Mouse (Mus musculus): ENCODE measurements around the gene Herpud2.
"Not testable (repeated sequence)": the region's sequence is repeated elsewhere in the genome, so short reads cannot be mapped to it uniquely, and the experiment has no call there.

Gene Herpud2

DNA sequence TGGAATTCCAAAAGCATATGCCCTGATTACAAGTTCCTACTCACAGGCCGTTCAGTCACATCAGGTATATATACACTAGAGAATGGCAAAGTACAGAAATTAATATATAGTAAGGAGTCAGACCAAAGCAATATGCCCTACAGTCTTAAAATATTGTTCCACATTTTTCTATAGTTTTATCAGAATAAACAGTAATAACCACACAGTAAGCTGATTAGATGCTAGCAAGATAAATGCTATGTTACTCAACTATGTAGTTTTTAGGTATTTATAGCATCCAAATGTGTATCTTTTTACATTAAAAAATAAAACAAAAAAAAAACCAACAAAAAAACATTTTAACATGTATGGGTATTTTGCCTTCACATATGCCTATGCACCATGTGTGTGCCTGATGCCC, 5.7 kb downstream of the Herpud2 start:
- DNase-seq (ENCODE audit: low spot score in 2 of 2) = no peak

DNA sequence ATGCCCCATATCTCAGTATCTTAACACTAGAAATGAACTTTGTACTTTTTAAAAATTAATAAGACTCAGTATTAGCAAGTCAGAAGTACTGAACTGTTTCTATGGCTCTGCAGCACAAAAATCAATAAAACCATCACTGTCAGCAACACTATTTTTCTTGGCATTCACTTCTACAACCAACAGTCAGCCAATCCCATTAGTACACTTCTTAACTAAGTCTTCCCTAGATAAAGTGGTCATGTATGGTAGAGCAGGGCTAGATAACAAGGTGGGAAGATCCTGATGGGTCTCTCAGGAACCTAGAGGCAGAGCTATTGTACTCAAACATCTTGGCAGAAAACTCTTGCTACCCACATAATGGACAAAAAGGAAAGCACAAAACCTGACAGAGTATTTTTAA, 7.7 kb downstream of the Herpud2 start:
- no peak for DNase-seq (ENCODE audit: low spot score in 2 of 2)

DNA sequence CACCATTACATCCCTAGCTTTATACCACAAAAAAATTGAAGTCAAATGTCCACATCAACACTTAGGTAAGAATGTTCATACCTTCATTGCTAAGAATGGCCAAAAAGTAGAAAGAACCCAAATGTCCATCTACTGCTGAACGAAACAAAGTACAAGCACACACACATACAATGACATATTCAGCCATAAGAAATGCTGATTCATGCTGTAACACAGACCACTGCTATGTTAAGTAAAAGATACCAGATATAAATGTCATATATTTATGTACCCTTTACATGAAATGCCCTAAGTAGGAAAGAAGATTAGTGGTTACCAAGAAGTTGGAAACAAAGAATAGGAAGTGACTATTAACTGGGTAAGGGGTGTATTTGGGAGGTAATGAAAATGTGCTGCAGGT, 8.6 kb downstream of the Herpud2 start:
- DNase-seq (ENCODE audit: low spot score in 2 of 2) = no peak

DNA sequence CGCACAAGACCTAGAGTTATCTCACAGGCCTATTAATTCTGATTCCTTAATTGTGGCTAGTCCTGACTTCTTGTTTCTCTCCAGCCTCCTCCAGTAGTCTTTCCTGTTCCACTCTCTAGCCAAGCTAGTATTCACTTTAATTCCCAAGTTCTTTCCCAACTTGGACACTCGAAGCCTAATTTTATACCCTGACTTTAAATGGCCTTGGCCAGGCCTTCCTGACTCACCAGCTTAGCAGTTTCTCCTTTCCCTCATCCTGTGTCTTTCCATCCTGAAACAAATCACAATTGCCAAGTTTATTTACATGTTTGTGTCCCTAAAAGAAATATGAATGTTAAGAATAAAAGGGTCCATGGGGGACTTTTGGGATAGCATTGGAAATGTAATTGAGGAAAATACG, 9.6 kb downstream of the Herpud2 start:
- DNase-seq (ENCODE audit: low spot score in 2 of 2) = no peak

DNA sequence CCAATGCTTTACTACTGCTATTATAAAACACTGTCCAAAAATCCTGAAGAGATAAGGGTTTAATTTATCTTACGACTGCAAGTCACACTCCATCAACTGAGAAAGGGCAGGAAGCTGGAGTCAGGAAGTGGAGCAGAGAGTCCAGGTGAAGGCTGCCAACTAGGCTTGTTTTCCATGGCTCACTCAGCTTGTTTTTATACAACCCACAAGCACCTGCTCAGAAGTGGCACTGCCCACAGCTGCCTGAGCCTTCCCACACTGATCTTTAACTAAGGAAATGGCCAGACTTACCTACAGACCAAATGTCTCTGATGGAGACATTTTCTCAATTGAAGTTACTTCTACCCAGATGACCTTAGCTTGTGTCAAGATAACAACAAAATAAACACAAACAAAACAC, 11.3 kb downstream of the Herpud2 start:
- DNase-seq (ENCODE audit: low spot score in 2 of 2) = no peak

DNA sequence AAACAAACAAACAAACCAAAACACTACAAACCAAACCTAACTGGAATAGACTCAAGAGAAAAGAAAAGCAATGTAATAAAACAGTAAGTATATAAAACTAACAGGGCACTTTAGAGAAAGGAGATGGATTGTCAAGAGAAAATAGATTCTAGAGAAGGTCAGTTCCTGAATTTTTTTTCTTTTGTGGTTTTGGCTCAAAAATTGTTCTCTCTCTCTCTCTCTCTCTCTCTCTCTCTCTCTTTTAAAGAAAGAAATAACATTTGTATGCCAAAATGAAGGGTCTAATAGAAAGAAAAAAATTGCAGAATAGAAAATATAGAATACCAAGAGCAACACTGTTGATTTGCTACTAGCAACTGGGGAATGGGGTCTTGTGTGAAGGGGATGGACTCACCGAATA, 12.7 kb downstream of the Herpud2 start:
- no peak for DNase-seq (ENCODE audit: low spot score in 2 of 2)

DNA sequence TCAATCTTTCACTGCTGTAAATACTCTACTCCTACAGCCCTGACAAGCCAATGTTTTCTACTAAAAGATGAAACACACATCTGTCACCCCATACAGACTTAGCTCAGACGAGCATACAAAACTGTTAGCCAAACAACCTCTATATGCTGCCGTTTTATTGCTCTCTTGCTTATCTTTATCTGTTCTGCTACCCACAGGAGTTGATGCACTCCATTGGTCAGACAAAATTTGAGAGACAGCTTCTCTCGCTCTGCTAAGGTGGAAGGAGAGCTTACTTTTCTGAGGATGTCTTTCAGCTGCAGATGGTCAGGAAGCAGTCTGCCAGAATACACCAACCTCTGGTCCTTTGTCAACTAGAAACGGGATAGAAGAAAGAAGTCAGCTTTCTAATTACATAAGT, 18.7 kb downstream of the Herpud2 start:
- no peak for DNase-seq (ENCODE audit: low spot score in 2 of 2)

DNA sequence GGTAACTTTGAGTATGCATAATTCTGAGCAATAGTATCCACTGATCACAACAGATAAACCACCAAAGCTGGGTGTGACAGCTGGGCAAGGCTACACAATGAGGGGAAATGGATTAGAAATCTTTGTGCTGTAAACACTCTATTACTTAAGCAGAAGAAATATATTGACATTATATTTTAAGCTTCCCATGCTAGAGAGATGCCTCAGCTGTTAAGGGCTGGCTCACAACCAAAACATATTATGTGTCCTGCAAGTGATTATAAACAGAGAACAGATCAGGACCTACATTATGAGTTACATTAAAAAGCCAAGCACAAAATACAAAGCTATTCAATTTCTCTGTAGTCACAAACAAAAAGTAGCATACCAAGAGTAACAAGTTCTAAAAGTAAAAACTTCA, 19.4 kb downstream of the Herpud2 start:
- DNase-seq (ENCODE audit: low spot score in 2 of 2) = no peak

DNA sequence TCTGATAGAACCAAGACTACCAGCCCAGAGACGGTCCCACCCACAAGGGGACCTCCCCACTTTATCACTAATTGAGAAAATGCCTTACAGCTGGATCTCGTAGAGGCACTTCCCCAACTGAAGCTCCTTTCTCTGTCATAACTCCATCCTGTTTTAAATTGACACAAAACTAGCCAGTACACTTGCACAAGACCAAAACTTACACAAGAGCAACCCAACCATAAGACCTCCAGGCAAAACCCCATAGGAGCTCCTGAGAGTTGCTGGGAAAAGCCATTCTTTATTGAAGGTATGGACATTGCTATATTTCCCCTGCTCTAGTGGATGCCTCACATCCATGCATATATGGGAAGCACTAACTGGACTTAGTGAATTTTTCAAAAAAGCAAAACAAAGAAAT, 27.6 kb downstream of the Herpud2 start:
- DNase-seq (ENCODE audit: low spot score in 2 of 2) = no peak

DNA sequence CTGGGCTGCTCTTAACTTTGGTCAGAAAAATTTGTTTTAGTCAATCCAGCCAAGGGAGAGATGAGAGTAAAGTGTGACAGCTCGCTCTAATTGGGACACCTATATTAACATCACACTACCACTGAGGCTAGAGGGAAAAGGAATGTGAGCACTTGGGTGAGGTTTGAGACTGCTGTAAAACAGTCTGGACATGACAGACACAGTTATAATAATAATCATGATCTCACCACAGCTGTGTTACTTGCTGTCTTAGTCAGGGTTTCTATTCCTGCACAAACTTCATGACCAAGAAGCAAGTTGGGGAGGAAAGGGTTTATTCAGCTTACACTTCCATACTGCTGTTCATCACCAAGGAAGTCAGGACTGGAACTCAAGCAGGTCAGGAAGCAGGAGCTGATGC, 28.0 kb downstream of the Herpud2 start:
- not testable (repeated sequence) for DNase-seq (ENCODE audit: low spot score in 2 of 2)

DNA sequence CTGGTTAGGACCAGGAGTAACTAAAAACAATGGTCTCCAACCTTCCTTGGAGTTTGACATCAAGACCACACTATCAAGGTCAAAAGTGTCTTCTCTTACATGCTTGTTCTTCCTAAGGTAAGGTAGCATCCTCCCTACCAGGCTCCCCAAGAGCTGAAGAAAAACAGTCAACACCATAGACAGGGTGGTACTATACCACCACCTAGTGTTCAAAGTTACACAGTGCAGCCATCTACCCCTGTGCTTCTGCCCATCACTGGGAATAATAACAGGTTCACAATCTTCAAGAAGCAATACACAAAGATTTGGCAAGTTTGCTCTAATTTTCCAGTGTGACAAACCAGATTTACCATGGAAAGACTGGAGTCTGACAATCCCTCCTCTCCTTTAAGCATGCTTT, 47.0 kb downstream of the Herpud2 start:
- peak in 1 of 2 experiments; percentile 15 for DNase-seq (ENCODE audit: low spot score in 2 of 2)

DNA sequence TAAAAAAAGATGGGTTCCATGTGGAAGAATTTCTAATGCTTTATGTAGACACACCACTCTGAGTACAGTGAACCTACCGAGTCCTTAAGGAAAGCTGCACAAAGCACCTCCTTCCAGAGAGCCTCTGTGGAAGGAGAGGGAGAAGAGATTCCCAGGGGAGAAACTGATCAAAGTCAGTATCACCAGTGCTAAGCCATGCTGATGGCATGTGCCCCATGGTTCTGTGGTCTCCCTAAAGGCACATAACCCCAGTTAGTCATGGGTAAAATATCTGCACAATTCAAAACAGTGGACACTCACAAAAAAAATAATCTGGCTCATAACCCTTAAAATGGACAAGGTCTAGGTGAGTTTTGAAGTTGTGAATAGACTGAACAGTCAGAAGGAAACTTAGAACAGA, 48.7 kb downstream of the Herpud2 start:
- DNase-seq (ENCODE audit: low spot score in 2 of 2) = no peak

DNA sequence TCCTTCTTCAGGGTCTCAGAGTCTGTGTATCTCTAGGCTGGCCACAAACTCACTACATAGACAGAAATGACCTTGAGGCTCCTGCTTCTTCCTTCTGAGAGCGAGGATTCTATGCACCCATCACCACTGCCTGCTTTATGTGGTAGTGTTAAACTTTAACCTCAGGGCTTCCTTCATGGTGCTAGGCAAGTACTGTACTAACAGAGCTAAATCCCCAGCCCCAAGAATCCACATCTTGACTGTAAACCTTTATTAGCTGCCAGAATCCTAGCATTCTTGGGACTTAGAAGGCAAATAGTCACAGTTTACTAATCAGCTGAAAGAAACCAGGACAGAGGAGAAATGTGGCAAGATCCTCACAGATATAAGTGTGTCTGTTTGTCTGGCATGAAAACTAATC, 60.8 kb downstream of the Herpud2 start:
- DNase-seq (ENCODE audit: low spot score in 2 of 2) = no peak

DNA sequence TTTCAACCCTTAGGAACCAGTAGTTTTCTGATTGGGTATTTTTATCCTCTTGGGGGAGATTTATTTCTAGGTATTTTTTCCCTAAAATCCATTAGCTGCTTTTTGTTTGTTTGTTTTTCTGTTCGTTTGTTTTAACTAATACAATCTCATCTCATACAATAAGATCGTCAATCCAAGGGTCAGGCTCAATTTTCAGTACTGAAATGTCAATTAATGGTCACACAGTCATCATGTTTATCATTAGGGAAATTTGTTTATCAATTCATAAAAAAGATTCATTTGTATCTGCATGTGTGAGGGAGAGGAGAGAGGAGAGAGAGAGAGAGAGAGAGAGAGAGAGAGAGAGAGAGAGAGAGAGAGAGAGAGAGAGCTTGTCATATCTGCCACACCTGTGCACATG, 62.5 kb downstream of the Herpud2 start, which contains the start of gene Gm10181:
Gene Gm10181, plus strand, starts transcription at position 301 of the 400 bp plus-strand sequence.
- no peak for DNase-seq (ENCODE audit: low spot score in 2 of 2)

DNA sequence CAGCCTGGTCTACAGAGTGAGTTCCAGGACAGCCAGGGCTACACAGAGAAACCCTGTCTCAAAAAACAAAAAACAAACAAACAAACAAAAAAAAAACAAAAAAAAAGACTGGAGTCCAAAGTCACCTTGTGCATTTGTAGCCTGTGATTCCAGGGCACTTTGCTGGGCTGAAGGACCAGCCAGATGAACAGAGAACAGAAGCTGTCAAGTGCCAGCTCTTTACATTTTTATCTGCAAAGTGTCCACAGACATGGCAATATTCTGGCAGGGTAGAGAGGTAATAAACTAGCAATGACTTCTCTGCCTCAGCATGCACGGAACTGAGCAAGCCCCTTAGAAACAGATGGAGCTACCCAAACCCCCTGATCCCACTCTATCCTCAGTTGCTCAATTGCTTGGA, 75.1 kb downstream of the Herpud2 start:
- no peak for DNase-seq (ENCODE audit: low spot score in 2 of 2)

DNA sequence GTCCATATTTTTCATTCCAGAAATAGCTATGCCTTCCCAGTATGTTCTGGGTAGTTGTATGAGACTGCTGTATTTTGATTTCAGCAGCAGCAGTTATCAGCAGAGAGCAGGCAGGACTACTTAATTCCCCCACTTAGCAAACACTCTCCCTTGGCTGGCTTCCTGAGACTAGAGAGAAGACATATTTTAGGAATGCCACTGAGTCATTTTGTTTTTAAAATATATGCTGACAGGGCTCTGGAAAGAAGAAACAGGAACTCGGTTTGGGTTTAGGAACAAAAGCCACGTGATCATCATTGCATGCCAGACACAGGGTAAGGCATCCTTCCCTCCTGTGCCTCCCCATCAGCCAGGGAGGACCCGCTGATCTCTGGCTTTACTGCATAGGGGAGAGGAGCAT, 75.6 kb downstream of the Herpud2 start:
- no peak for DNase-seq (ENCODE audit: low spot score in 2 of 2)

DNA sequence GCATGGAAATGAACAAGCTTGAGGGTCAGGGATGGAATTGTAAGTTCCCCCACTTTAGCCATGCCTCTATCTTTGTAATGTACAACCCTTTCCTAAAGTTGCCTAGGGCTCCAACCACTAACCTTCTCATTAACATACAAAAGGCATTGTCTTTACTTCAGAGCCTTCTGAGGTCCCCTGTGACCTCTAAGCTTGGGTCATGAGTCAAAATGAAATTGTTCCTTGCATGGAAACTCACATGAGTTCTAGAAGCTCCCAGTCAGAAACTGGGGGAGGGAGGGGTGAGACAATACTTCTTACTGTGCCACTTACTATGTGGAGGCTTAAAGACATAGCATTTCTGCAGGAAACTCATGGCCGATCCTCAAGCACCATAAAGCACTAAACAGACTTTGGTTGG, 79.0 kb downstream of the Herpud2 start:
- DNase-seq (ENCODE audit: low spot score in 2 of 2) = no peak

DNA sequence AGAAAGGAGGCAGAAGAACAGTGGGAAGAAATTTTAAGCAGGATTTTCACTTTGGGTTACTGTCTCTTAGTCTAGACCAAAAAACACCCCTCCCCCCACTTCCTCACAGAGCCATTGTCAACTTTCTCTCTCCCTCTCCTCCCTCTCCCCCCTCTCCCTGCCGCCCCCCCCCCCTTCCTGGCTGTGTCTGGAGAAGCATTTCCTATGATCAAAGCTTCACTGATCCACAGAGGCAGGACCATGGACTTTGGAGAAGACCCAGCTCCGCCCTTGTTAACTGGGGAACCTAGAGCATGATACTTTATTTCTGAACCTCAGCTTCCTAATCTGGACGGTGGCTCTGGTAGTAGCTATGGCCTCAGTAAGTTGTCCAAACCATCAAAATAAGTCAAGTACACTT, 92.9 kb downstream of the Herpud2 start:
- no peak for DNase-seq (ENCODE audit: low spot score in 2 of 2)
